Mouse (Mus musculus) layer of hippocampus, adult 9-11 months (tissue): ENCODE results near the gene Ptafr.

ENCODE experiments used
- DNase-seq: peaks from one replicate; pipeline ENCODE4 v3.0.0; 2022

Ptafr gene

DNA sequence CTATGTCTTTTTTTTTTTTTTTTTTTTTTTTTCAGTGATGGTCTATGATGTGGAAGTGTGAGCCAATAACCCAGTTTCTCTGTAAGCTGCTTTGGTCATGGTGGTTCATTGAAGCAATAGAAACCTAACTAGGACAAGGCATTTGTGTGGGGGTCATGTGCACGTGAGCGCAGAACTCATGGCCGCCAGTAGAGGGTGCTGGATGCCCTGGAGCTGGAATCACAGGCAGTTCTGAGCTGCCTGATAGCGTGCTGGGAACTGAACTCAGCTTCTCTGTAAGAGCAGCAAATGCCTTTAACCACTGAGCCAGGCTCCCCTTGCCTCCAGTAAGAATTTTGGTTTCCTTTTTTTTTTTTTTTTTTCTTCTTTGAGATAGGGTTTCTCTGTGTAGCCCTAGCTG, 56.3 kb downstream of the Ptafr start:
- no peak for DNase-seq

DNA sequence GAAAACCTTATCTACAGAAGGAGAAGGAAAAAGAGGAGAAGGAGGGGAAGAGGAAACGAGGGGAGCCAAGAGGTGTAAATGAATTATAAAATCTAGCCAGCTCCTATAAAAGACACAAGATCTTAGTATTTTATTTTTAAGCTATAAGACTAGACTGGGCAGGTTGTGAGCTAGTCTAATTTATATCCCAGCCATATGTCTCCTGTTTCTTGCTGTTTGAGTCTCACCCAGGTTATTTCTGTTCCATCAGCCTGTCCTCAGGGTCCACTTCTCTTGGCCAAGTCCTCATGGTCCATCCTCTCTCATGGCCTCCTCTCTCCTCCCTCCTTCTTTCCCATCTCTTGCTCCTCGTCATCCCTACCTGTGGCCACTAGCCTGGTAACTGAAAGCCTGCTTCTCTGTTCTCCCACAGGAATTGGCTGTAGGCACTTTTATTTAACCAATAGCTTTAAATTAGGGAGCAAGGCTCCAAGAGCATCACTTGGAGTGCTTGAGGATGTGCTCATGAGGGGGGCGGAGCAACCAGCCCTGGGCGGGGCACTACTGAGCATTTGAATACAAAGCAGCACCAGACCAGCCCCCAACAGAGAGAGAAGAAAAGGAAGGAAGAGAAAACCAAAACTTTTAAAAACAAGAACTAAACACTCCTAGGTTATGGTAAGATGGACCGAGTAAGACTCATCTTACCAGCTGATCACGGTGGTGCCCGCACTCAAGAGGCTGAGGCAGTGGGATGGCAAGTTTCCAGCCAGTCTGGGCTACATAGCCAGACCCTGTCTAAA, 57.6 kb downstream of the Ptafr start:
- DNase-seq, result no peak

GRCm38 (mm10) chr4:132624034-132624657, 60.3 kb downstream of the Ptafr start:
- no peak for DNase-seq

DNA sequence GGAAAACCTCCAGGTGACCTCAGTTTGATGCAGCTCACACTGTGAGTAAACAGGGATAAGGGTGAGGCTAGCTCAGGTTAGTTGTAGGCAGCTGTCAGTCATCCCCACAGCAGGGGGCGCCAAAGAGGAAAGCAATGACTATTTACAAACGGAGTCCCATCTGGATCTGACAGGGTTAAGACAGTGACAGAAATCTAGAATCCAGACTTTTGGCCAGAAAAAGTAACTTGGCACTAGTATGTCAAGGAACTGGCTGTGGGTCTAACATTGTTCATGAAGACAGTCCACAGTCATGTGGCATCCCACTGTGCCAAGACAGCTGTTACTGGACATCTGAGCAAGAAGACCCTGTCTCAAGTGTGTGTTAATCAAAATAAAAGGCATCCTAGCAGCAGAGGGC, 65.0 kb downstream of the Ptafr start:
- DNase-seq, result no peak
